Mouse (Mus musculus) cortical plate, adult 2 months (tissue): ENCODE results near the gene Ccdc40.

Source experiments
- CTCF ChIP-seq: fragments of 200-500 bp; IDR thresholded peaks from 2 replicates; pipeline ENCODE4 v1.5.1; 2011; ENCODE audit warnings: mild to moderate bottlenecking, control low read depth, low read length; ENCODE audit not compliant: insufficient read depth; ENCODE audit errors: extremely low read depth
- POLR2A ChIP-seq: fragments of 200-500 bp; IDR thresholded peaks from 2 replicates; pipeline ENCODE4 v1.6.1; 2011; ENCODE audit warnings: mild to moderate bottlenecking, low read length, control low read depth; ENCODE audit not compliant: insufficient read depth; ENCODE audit errors: extremely low read depth

DNA sequence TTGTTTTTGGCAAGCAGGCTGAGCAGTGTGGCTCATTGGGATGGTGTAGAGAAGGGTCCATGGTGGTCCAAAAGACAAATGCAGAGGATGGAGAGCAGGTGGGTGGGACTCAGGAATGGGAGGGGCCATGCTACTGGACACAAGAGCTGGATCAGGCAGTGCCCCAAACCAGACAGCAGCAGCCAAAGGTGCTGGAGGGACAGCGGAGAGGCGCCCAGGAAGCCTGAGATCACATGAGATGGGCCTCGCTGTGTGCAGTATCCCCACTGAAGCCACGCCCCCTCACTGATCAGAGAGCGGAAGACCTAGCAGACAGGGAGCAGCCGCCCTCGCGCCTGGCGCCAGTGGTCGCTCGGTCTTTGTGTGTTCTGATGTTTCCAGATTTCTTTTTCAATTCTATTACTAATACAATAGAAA is 9.9 kb downstream of the Ccdc40 start:
- TF ChIP-seq CTCF: no peak
- no peak for TF ChIP-seq POLR2A
